Mouse (Mus musculus): ENCODE results near the gene Gata5.

DNA sequence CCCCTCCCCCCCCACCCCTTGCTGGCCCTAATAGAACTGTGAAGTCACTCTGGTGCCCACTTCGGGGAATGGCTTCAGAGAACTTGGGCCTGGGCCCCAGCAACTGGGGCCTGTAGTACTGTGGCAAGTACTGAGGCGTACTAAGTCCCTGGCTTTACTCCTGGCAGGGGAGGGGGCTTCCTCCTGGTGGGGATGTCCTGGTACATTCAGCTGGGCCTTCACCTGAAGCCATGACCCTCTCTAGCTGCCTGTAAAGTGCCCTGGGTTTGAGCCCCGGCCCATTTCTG is 28.9 kb upstream of the Gata5 start:
- TF ChIP-seq CTCF (IDR thresholded peaks at IDR 0.05; ENCODE audit: control insufficient read depth, insufficient read depth, insufficient read length) = no peak
- no peak for TF ChIP-seq USF1 (IDR thresholded peaks at IDR 0.05; ENCODE audit: low read depth)
